Mouse (Mus musculus): ENCODE results near the gene Etnk1. TPM values are rescaled to one million over a fixed set of nuclear protein-coding genes. Genes with fewer than 3 reads are reported as not detected.
"Not testable (repeated sequence)": the region's sequence is repeated elsewhere in the genome, so short reads cannot be mapped to it uniquely, and the experiment has no call there.

Gene Etnk1
- total and polyA plus RNA-seq, 3 experiments: 29.9 to 37.0 (median 33.6) TPM

DNA sequence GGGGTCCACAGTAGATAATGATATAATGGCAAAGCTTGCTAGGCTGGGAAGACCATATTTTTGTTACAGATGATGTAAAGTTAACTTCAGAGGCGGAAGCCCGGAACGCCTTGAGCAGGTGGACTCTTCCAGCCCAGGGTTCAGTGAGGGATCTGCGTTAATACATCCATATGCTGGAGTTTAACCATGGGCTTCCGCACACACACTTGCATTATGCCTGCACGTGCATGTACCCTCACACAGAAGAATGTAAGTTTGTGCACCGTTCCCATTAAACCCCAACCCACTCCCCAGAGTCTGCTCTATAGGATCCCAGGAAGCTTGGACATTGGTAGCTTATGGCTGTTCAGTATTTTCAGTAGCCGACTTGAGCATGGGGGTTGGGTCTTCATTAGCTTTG is 4.0 kb downstream of the Etnk1 start:
- Histone ChIP-seq H3K9ac (ENCODE audit: control insufficient read depth, low read depth, low read length, poor library complexity, severe bottlenecking) (no peak overlapping the region), H3K79me2 (ENCODE audit: control insufficient read depth, insufficient read depth, low read length, poor library complexity) (peaks cover 65% of the 10 kb centered on the region), H3K27ac (ENCODE audit: control insufficient read depth, low read depth, low read length) (no peak overlapping the region), H3K4me3 (ENCODE audit: control insufficient read depth in 1 of 2, insufficient read depth in 1 of 2, low read depth in 2 of 2, low read length in 2 of 2) (no peak overlapping the region), H3K27me3 (ENCODE audit: control insufficient read depth in 1 of 2, insufficient read depth in 2 of 2, low read length in 2 of 2) (no peaks in the 10 kb centered on the region), H3K9me3 (replicated peaks; ENCODE audit: insufficient read depth, low read length) (no peaks in the 10 kb centered on the region), H3K36me3 (ENCODE audit: control insufficient read depth in 1 of 2, insufficient read depth in 2 of 2, low read length in 2 of 2) (peaks cover 13 to 20% of the 10 kb centered on the region in 2 experiments), H3K4me1 (ENCODE audit: control insufficient read depth in 1 of 2, insufficient read depth in 2 of 2, low read length in 2 of 2) (peaks cover 8 to 12% of the 10 kb centered on the region in 2 experiments; a peak in 3 of 4 replicates)
- no peak for DNase-seq (ENCODE audit: low read depth, low spot score)
- TF ChIP-seq MYC (IDR thresholded peaks at IDR 0.05; ENCODE audit: low read depth, low read length): no peak

GRCm38 (mm10) chr6:143171781-143172465 is 4.9 kb downstream of the Etnk1 start:
- H3K9ac ChIP-seq (ENCODE audit: control insufficient read depth, low read depth, low read length, poor library complexity, severe bottlenecking): no peak overlapping the region
- no peak for TF ChIP-seq SMC3 (IDR thresholded peaks at IDR 0.05; ENCODE audit: low read depth, low read length)
- no peak for TF ChIP-seq MAFK (IDR thresholded peaks at IDR 0.05; ENCODE audit: borderline replicate concordance, low read depth, low read length)
- no peak for TF ChIP-seq E2F4 (IDR thresholded peaks at IDR 0.05; ENCODE audit: borderline replicate concordance, low read depth, low read length)
- no peak for TF ChIP-seq MYB (IDR thresholded peaks at IDR 0.05; ENCODE audit: low read depth, low read length)
- no peak for TF ChIP-seq RCOR1 (IDR thresholded peaks at IDR 0.05; ENCODE audit: low read depth, low read length)
- no peak for TF ChIP-seq ELF1 (IDR thresholded peaks at IDR 0.05; ENCODE audit: low read depth, low read length)
- TF ChIP-seq MAZ (IDR thresholded peaks at IDR 0.05; ENCODE audit: low read depth, low read length): no peak
- no peak for TF ChIP-seq MYC (IDR thresholded peaks at IDR 0.05; ENCODE audit: low read depth, low read length)
- TF ChIP-seq USF2 (IDR thresholded peaks at IDR 0.05; ENCODE audit: borderline replicate concordance in 1 of 2, insufficient read depth in 1 of 2, low read depth in 1 of 2, low read length in 2 of 2): no peak
- TF ChIP-seq SIN3A (IDR thresholded peaks at IDR 0.05; ENCODE audit: low read length): no peak
- H3K4me1 ChIP-seq (ENCODE audit: control insufficient read depth in 1 of 2, insufficient read depth in 2 of 2, low read length in 2 of 2): peaks cover 8 to 12% of the 10 kb centered on the region in 2 experiments; a peak in 3 of 4 replicates
- no peak overlapping the region for H3K27ac ChIP-seq (ENCODE audit: control insufficient read depth, low read depth, low read length)
- peaks cover 72% of the 10 kb centered on the region for H3K79me2 ChIP-seq (ENCODE audit: control insufficient read depth, insufficient read depth, low read length, poor library complexity)
- no peak overlapping the region for H3K4me3 ChIP-seq (ENCODE audit: control insufficient read depth in 1 of 2, insufficient read depth in 1 of 2, low read depth in 2 of 2, low read length in 2 of 2)
- H3K9me3 ChIP-seq (replicated peaks; ENCODE audit: insufficient read depth, low read length): no peaks in the 10 kb centered on the region
- H3K36me3 ChIP-seq (ENCODE audit: control insufficient read depth in 1 of 2, insufficient read depth in 2 of 2, low read length in 2 of 2): peaks cover 17 to 20% of the 10 kb centered on the region in 2 experiments
- no peaks in the 10 kb centered on the region for H3K27me3 ChIP-seq (ENCODE audit: control insufficient read depth in 1 of 2, insufficient read depth in 2 of 2, low read length in 2 of 2)
- no peak for DNase-seq (ENCODE audit: low read depth, low spot score)

GRCm38 (mm10) chr6:143172683-143173082 is 5.7 kb downstream of the Etnk1 start:
- peaks cover 8 to 12% of the 10 kb centered on the region in 2 experiments; a peak in 3 of 4 replicates for H3K4me1 ChIP-seq (ENCODE audit: control insufficient read depth in 1 of 2, insufficient read depth in 2 of 2, low read length in 2 of 2)

More at GRCm38 (mm10) chr6:143172683-143173082, 5.7 kb downstream of the Etnk1 start:
- DNase-seq (ENCODE audit: low read depth, low spot score); H3K27ac ChIP-seq (ENCODE audit: control insufficient read depth, low read depth, low read length); H3K9me3 ChIP-seq (replicated peaks; ENCODE audit: insufficient read depth, low read length); H3K27me3 ChIP-seq (ENCODE audit: control insufficient read depth in 1 of 2, insufficient read depth in 2 of 2, low read length in 2 of 2); H3K9ac ChIP-seq (ENCODE audit: control insufficient read depth, low read depth, low read length, poor library complexity, severe bottlenecking); H3K4me3 ChIP-seq (ENCODE audit: control insufficient read depth in 1 of 2, insufficient read depth in 1 of 2, low read depth in 2 of 2, low read length in 2 of 2): not testable (repeated sequence)
- H3K36me3 ChIP-seq (ENCODE audit: control insufficient read depth in 1 of 2, insufficient read depth in 2 of 2, low read length in 2 of 2): peaks cover 18 to 20% of the 10 kb centered on the region in 2 experiments
- H3K79me2 ChIP-seq (ENCODE audit: control insufficient read depth, insufficient read depth, low read length, poor library complexity): peaks cover 70% of the 10 kb centered on the region

Data from MEL (cell line).